Mouse (Mus musculus) cerebellum, adult 18-20 months (tissue): ENCODE data around the gene Il34.

ENCODE experiments used
- DNase-seq, 2 experiments: peaks; one replicate each; pipeline ENCODE4 v3.0.0; 2021

Gene Il34

DNA sequence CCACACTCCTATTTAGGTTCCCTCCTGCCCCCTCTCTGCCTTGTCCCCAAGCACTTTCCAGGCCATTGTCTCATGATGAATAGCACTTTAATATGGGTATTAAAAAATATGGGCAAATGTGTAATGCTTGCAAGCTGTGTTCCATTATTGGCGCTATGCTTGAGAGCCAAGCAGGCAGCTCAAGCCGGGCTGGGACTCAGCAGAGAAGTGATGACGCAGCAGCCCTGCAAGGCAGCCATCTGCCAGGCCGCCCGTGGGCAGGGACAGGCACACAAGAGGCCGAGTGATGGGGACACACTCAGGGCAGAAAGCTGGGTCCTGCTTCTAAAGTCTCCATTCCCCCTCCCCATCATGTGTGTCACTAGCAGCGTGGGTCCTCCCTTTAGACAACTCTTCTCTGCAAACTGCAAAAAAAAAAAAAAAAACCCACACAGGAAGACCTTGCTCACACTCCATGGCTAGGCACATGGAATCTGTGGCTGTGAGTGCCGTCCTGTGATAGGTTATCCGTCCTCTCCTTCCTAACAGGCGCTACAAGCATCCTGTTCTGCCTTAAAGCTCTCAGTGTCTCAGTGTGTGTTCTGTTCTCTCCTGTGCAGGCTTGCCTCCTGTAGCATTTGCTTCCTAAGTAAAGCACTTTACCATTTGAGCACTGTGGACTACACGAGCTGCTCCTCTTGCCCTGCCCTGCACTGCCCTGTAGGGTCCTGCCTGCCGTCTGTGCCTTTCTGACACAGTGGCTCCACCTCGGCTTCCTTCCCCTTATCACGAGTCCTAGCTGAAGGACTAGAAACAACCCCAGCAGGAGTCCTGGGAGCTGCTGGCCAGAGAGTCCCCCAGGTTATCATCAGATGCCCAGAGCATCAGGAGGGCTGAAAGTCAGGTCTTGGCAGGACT lies 100.1 kb downstream of the Il34 start:
- DNase-seq = peak; percentile 89 to 93

GRCm38 (mm10) chr8:110704103-110704502 lies 101.6 kb downstream of the Il34 start:
- peak in 1 of 2 experiments; percentile 36 for DNase-seq

DNA sequence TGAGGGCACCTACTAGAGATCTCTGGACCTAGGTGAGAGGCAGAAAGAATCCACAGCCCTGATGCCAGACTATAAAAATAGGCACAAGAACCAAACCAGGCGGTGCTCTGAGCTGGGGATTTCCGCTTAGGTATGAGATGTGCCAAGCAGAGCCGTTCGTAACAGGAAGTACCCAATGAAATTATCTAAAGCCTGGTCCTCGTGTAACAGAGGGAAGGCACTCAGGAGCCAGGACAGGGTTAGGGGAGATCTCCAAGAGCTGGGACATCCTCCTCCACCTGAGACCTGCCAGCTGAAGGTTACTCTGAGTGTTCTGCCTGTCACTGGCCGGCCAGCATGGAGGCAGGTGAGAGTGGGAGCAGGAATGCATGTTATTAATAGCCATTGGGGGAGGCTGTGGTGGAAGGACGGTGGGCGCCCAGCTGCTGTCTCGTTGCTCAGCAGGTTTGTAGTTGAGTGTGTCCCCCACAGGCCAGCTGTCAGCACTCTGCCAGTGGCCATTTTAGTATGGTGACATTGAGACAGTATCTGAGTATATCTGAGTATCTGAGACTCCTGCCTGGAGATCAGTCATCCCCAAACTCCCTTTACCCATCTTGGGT lies 102.2 kb downstream of the Il34 start:
- DNase-seq = peak; percentile 39 to 51

DNA sequence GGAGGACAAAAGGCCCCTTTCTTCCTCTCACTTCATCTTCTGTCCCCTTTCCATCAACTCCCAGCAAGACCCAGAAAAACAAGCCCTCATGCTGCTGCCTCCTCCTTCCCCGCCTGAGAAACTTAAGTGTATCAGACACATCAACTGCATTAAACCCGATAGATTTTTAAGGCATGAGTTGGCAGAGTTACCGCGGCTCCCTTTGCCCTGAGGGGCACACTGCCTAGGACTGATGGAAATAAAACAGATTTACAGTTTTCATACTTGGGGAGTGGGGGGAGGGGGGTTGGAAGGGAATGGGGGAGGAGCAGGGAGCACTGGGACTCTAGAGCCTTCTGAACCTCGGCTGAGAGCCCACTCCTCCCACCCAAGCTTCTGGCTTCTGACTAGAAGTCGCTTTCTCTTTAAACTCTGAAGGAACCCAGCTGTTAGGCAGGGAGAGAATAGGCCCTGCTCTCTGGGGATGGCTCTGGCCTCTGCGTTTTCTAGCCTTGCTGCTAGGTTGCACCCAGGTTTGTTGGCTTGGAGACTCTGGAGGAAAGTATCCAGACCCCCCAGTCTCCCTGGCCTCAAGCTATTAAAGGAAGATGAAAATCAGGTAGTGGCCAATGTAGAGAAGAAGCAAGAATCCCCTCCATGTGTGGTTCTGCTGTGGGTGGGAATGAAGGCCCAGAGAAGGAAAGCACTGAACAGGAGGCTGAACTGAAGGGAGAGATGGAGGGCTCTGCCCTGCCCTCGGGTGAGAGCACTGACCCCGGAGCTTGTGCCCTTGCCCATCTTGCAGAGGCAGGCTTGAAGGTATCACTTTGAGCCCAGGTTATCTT lies 102.9 kb downstream of the Il34 start:
- peak in 1 of 2 experiments; percentile 8 for DNase-seq

GRCm38 (mm10) chr8:110700561-110700960 lies 105.2 kb downstream of the Il34 start:
- DNase-seq = peak in 1 of 2 experiments; percentile 8

- DNase-seq = peak in 1 of 2 experiments; percentile 8
Measured at GRCm38 (mm10) chr8:110699501-110699900, 106.2 kb downstream of the Il34 start.

DNA sequence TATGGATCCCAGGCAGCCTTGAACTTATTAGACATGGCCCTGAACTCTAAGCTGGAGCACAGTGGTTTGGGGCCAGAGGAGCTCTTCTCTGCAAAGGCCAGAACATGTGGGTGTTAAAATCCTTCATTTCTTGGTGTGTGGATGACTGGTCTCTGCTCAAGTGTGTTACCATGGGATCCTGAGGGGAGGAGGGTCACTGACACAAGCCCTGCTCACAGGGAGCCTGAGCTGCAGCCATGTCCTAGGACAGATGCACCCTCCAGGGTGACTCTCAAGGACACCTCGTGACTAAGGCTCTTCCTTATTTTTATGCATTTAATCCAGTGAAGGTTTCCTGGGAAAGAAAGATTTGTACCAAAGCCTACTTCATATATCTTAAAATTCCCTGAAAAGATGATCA lies 107.6 kb downstream of the Il34 start:
- no peak for DNase-seq

- DNase-seq = no peak
Measured at GRCm38 (mm10) chr8:110697571-110697970, 108.2 kb downstream of the Il34 start.

- no peak for DNase-seq
Measured at GRCm38 (mm10) chr8:110696051-110696450, 109.7 kb downstream of the Il34 start.

- peak; percentile 61 to 65 for DNase-seq
Measured at GRCm38 (mm10) chr8:110695431-110695830, 110.3 kb downstream of the Il34 start.

DNA sequence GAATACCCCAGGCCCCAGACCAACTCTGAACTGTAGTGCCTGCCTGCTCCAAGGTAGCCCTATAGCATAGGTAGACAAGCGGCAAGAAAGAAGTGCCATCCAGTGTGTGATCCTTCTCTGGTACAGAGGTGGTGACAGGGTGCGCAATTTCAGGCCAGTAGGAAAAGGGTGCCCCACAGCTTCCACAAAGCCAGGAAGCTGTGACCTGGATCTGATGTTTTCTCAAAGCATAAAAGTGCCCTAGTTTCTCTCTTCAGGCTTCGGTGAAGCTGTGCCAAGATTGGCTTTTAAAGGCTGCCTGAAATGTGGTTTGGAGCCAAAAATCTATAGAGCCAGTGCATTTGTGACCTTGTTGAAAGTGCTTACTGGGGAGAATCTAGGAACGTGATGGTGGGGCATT lies 110.9 kb downstream of the Il34 start:
- DNase-seq = peak; percentile 48 to 61

DNA sequence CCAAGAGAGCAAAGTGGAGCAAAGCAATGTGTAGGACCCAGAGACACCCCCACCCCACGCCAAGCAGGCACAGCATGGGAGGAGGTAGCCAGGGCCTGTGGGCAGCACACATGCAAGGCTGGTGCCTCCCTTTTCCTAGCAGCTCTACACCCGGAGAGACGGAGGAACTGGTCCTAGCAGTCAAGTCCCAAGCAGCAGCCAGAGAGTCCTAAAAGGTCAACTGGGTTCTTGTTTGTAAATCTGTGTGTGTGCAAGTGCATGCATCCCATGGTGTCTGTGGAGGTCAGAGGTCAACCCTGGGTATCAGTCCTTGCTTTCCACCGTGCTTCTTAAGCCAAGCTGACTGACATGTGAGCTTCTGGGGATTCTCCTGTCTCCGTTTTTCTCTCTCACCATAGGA lies 111.5 kb downstream of the Il34 start:
- DNase-seq = peak; percentile 16 to 34
